Mouse (Mus musculus) CH12.LX (cell line): Measurements from ENCODE around the gene Ptx4. TPM values are rescaled to one million over a fixed set of nuclear protein-coding genes. Genes with fewer than 3 reads are reported as not detected.

Experiments used
- DNase-seq: peaks from one replicate; pipeline ENCODE4 v3.0.0-alpha.2; 2013; ENCODE audit errors: extremely low read depth
- H3K27ac ChIP-seq: 2 replicates; pipeline ENCODE4 v1.5.1; 2012; ENCODE audit warnings: low read depth, mild to moderate bottlenecking, control low read depth, moderate library complexity; ENCODE audit not compliant: insufficient read depth
- H3K27me3 ChIP-seq: replicated peaks from 2 replicates; pipeline ENCODE3; 2012; ENCODE audit warnings: inconsistent platforms
- H3K36me3 ChIP-seq, 2 experiments: replicated peaks in 1 of 2; 2 replicates each; pipeline versions ENCODE3 to v1.6.1; 2012; ENCODE audit warnings: inconsistent platforms in 1 of 2, low read length in 1 of 2, mild to moderate bottlenecking in 1 of 2, mixed read lengths in 1 of 2, moderate library complexity in 1 of 2; ENCODE audit not compliant: control insufficient read depth in 1 of 2, insufficient read depth in 1 of 2
- H3K4me1 ChIP-seq, 2 experiments: 2 replicates each; pipeline ENCODE4 v1.6.1; 2012; ENCODE audit warnings: inconsistent platforms in 1 of 2, moderate library complexity in 1 of 2; ENCODE audit not compliant: insufficient read depth in 2 of 2, control insufficient read depth in 1 of 2
- H3K4me2 ChIP-seq: 2 replicates; pipeline ENCODE4 v1.6.1; 2012; ENCODE audit warnings: low read depth, mild to moderate bottlenecking, control low read depth; ENCODE audit not compliant: poor library complexity, insufficient read depth, severe bottlenecking
- H3K4me3 ChIP-seq, 3 experiments: fragments of 150-350 bp in 1 of 3; sonication (generic) in 1 of 3; replicated peaks in 1 of 3; 2 replicates each; pipeline versions ENCODE3 to v1.5.1; 2011 to 2012; ENCODE audit warnings: low read depth in 2 of 3, low read length in 2 of 3, mild to moderate bottlenecking in 2 of 3, moderate library complexity in 2 of 3, control low read depth in 1 of 3, improper control_type of control experiment in 1 of 3, inconsistent platforms in 1 of 3, mixed read lengths in 1 of 3; ENCODE audit not compliant: poor library complexity in 1 of 3
- H3K79me2 ChIP-seq: replicated peaks from 2 replicates; pipeline ENCODE4 v1.6.1; 2012; ENCODE audit warnings: mild to moderate bottlenecking, moderate library complexity; ENCODE audit not compliant: control insufficient read depth, poor library complexity, insufficient read depth, severe bottlenecking; ENCODE audit errors: extremely low read depth
- H3K9ac ChIP-seq: 2 replicates; pipeline ENCODE4 v1.6.1; 2012; ENCODE audit warnings: low read depth, mild to moderate bottlenecking, control low read depth, moderate library complexity; ENCODE audit not compliant: insufficient read depth
- H3K9me3 ChIP-seq: replicated peaks from 2 replicates; pipeline ENCODE3; 2012; ENCODE audit warnings: low read length, inconsistent platforms, mixed read lengths
- BHLHE40 ChIP-seq: IDR thresholded peaks from 2 replicates; pipeline ENCODE4 v1.6.1; 2011; ENCODE audit warnings: mild to moderate bottlenecking, low read depth, low read length, improper control_type of control experiment
- EP300 ChIP-seq: IDR thresholded peaks from 2 replicates; pipeline ENCODE4 v1.6.1; 2011; ENCODE audit warnings: low read length, improper control_type of control experiment
- GABPA ChIP-seq: IDR thresholded peaks from 2 replicates; pipeline ENCODE4 v1.6.1; 2012; ENCODE audit warnings: low read depth, low read length, improper control_type of control experiment, inconsistent platforms; ENCODE audit not compliant: insufficient replicate concordance
- IRF4 ChIP-seq: IDR thresholded peaks from 2 replicates; pipeline ENCODE4 v1.6.1; 2014; ENCODE audit warnings: low read depth, mild to moderate bottlenecking, inconsistent platforms, low read length, improper control_type of control experiment
- JUND ChIP-seq: conservative IDR thresholded peaks from 2 replicates; pipeline ENCODE4 v1.6.1; 2011; ENCODE audit warnings: low read depth, low read length, improper control_type of control experiment
- MAFK ChIP-seq: IDR thresholded peaks from 2 replicates; pipeline ENCODE4 v1.6.1; 2011; ENCODE audit warnings: low read length, improper control_type of control experiment; ENCODE audit not compliant: insufficient replicate concordance
- MXI1 ChIP-seq: IDR thresholded peaks from 2 replicates; pipeline ENCODE4 v1.6.1; 2011; ENCODE audit warnings: mild to moderate bottlenecking, low read depth, low read length, improper control_type of control experiment
- POLR2AphosphoS2 ChIP-seq: IDR thresholded peaks from 2 replicates; pipeline ENCODE4 v1.6.1; 2011; ENCODE audit warnings: low read depth, low read length, improper control_type of control experiment
- SIN3A ChIP-seq: IDR thresholded peaks from 2 replicates; pipeline ENCODE4 v1.6.1; 2012; ENCODE audit warnings: low read length, improper control_type of control experiment, inconsistent platforms
- UBTF ChIP-seq: IDR thresholded peaks from 2 replicates; pipeline ENCODE4 v1.6.1; 2012; ENCODE audit warnings: low read depth, mild to moderate bottlenecking, inconsistent platforms, low read length, improper control_type of control experiment, moderate library complexity
- USF1 ChIP-seq: IDR thresholded peaks from 2 replicates; pipeline ENCODE4 v1.6.1; 2014; ENCODE audit warnings: low read depth, mild to moderate bottlenecking, inconsistent platforms, low read length, improper control_type of control experiment
- ZMIZ1 ChIP-seq: IDR thresholded peaks from 2 replicates; pipeline ENCODE4 v1.6.1; 2012; ENCODE audit warnings: low read depth, mild to moderate bottlenecking, inconsistent platforms, low read length, improper control_type of control experiment
- dilution Hi-C: fragments of 300-500 bp; cut with MboI; formaldehyde crosslinking; loops from 2 replicates; pipeline ENCODE4 v1.14.3; 2020; ENCODE audit warnings: low sequenced_read_pairs; ENCODE audit not compliant: extremely low pct_unique_long_range_greater_than_20kb, extremely low pct_ligation_motif_present
- in situ Hi-C: fragments of 300-500 bp; cut with MboI; formaldehyde crosslinking; loops from 3 replicates; pipeline ENCODE4 v1.14.3; 2019; ENCODE audit warnings: low sequenced_read_pairs, low pct_ligation_motif_present, low pct_unique_long_range_greater_than_20kb, mixed read lengths
- polyA plus RNA-seq: library from polyadenylated mRNA; unstranded; fragments of >175 nt; gene quantifications from 2 replicates; pipeline ENCODE4 v1.2.1, GENCODE M21; 2012; ENCODE audit warnings: low read depth; ENCODE audit not compliant: insufficient read length
- total RNA-seq, 2 experiments: library from RNA; depleted of rRNA; stranded (reverse); fragments of 300-350 nt in 1 of 2; fragments of >200 nt in 1 of 2; gene quantifications; 2 replicates each; pipeline ENCODE4 v1.2.3; 2012 to 2014

The Ptx4 gene
- total and polyA plus RNA-seq, 3 experiments = not detected

DNA sequence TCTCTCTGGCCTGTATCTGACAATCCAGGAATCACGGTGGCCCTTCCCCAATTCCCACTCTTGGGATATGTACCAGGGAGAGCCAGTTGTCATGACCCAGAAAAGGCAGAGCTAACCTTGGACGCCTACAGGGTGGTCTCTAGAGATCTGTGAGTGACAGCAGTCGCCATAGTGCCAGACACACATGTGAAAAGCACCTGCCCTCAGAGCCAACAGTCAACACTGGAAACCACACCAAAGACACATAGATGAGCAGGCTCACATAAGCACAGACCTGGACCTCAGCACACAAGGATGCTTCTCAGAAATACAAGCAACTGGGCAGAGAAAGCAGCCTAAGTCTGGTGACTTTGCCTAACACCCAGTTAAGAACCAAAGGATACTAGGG lies 8.1 kb upstream of the Ptx4 start:
- H3K9me3 ChIP-seq = no peaks in the 10 kb centered on the region
- peaks cover 3% of the 10 kb centered on the region for H3K27me3 ChIP-seq
- in situ Hi-C loops = loop anchor here (5.0 kb wide), 1 partner anchor 165 kb away; no protein-coding TSS in a partner anchor
- no peak overlapping the region for H3K4me2 ChIP-seq
- dilution Hi-C loops = no loop called here
- peaks cover 33 to 68% of the 10 kb centered on the region in 2 experiments for H3K36me3 ChIP-seq
- peaks cover 2 to 30% of the 10 kb centered on the region in 2 experiments; a peak in 3 of 4 replicates for H3K4me1 ChIP-seq
- no peak overlapping the region for H3K4me3 ChIP-seq
- H3K9ac ChIP-seq = no peak overlapping the region
- TF ChIP-seq SIN3A (no peak), UBTF (no peak), POLR2AphosphoS2 (no peak), IRF4 (no peak), EP300 (no peak), USF1 (no peak), GABPA (no peak), BHLHE40 (no peak), MXI1 (no peak), ZMIZ1 (no peak), MAFK (no peak), JUND (no peak)
- TF ChIP-seq, all 38 proteins: peak for 0
- Histone ChIP-seq H3K27ac (no peak overlapping the region), H3K79me2 (no peaks in the 10 kb centered on the region)
- no peak for DNase-seq

DNA sequence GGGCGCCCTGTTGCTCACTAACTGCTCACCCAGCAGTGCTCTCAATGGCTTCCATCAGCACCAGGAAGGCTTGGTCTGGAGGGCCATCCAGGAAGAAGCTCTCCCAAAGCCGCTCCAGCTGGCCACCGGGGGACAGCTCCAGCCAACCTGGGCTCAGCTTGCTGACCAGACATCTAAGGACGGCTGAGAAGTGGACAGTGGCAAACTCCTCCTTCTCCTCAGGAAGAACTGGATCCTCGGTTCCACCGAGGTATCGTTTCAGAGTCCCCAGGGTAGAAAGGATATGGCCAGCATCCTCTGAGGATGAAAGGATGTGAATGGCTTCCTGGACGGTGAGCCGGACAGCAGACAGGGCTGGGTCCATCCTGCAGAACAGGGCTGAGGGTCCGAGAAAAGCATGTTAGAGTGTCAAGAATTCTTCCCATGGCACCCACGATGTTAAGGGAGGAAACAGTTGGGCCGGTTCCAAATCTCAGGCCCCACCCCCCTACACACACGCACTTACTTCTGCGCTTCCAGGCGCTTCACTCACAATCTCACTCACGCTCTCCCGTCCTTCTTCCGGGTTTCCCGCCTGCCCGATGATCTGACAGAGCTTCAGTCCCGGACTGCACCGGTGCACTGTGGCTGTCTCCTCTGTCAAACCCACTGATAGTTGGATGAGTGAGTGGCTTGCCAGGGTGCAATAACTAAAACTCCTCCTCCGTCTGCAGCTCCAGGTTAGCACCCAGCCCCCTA lies 5.5 kb upstream of the Ptx4 start:
- peak overlapping the region; percentile 53 for H3K4me2 ChIP-seq
- H3K9me3 ChIP-seq = no peaks in the 10 kb centered on the region
- H3K4me3 ChIP-seq = peak overlapping the region; percentile 72 to 79 (median 73)
- peak overlapping the region; percentile 67 for H3K9ac ChIP-seq
- H3K4me1 ChIP-seq = peaks cover 2 to 30% of the 10 kb centered on the region in 2 experiments; a peak in 3 of 4 replicates
- TF ChIP-seq SIN3A (peak; percentile 65), MAFK (no peak)
- dilution Hi-C loops = no loop called here
- peak overlapping the region; percentile 35; the same call in 1 of the 2 replicates for H3K27ac ChIP-seq
- H3K36me3 ChIP-seq = peaks cover 11 to 42% of the 10 kb centered on the region in 2 experiments
- peaks cover 26% of the 10 kb centered on the region for H3K27me3 ChIP-seq
- in situ Hi-C loops = loop anchor here (5.0 kb wide), 1 partner anchor 162 kb away; no protein-coding TSS in a partner anchor
- H3K79me2 ChIP-seq = no peaks in the 10 kb centered on the region
- peak; percentile 63 for DNase-seq
